Mouse (Mus musculus): Measurements from ENCODE around the gene Trem3. TPM values are rescaled to one million over a fixed set of nuclear protein-coding genes. Genes with fewer than 3 reads are reported as not detected.
A peak's percentile ranks its signal among the peaks of the same experiment; 100 is the strongest.

Trem3 gene
- polyA plus RNA-seq, 1 experiment from 2014 or later, result 0.25 TPM

- H3K36me3 ChIP-seq (ENCODE audit: insufficient read depth), result no peaks in the 10 kb centered on the region
- H3K4me3 ChIP-seq (ENCODE audit: low read depth, low read length), result no peak overlapping the region
- no peak overlapping the region for H3K4me2 ChIP-seq
- DNase-seq (no peak), ATAC-seq (ENCODE audit: insufficient read depth) (no peak)
- 71% methylated on average over 4 of the region's 4 CpGs for WGBS
- no peak for TF ChIP-seq CTCF (IDR thresholded peaks at IDR 0.05; ENCODE audit: low read depth)
- H3K27ac ChIP-seq (ENCODE audit: low read depth), result no peak overlapping the region
- no peak overlapping the region for H3K9ac ChIP-seq
- H3K4me1 ChIP-seq (ENCODE audit: insufficient read depth), result no peaks in the 10 kb centered on the region
- H3K9me3 ChIP-seq (ENCODE audit: low read depth, low read length), result no peaks in the 10 kb centered on the region
- H3K27me3 ChIP-seq (ENCODE audit: insufficient read depth, low read length), result no peaks in the 10 kb centered on the region
These were observed 22.3 kb downstream of the Trem3 start for GRCm38 (mm10) chr17:48269833-48270232.

GRCm38 (mm10) chr17:48272158-48272557, 24.6 kb downstream of the Trem3 start:
- ATAC-seq (ENCODE audit: insufficient read depth) (no peak), DNase-seq (no peak)
- WGBS, result 45% methylated on average over 5 of the region's 5 CpGs
- Histone ChIP-seq H3K27me3 (ENCODE audit: insufficient read depth, low read length) (no peaks in the 10 kb centered on the region), H3K4me1 (ENCODE audit: insufficient read depth) (no peaks in the 10 kb centered on the region), H3K36me3 (ENCODE audit: insufficient read depth) (no peaks in the 10 kb centered on the region), H3K4me3 (ENCODE audit: low read depth, low read length) (no peak overlapping the region), H3K9me3 (ENCODE audit: low read depth, low read length) (no peaks in the 10 kb centered on the region), H3K27ac (ENCODE audit: low read depth) (no peak overlapping the region), H3K9ac (no peak overlapping the region), H3K4me2 (no peak overlapping the region)
- no peak for TF ChIP-seq CTCF (IDR thresholded peaks at IDR 0.05; ENCODE audit: low read depth)

DNA sequence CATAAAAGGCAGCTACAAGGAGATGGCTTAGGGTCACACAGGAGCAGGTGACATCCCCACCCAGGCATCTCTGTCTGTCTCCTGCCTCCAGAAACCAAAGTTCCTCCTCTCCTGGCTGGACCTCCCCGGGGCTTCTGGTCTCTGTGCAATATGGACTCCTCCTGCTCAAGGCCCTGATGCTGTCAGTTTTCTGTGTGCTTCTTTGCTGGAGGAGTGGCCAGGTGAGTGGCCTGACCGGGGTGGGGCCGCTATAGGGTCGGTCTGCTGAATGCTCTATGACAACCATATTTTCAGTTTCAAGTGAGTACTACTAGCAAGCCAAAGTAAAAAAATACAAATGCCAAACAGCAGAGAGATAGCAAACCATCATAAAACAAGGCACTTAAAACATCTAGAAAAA, 25.0 kb downstream of the Trem3 start:
- DNase-seq (no peak), ATAC-seq (ENCODE audit: insufficient read depth) (no peak)
- Histone ChIP-seq H3K4me3 (ENCODE audit: low read depth, low read length) (no peak overlapping the region), H3K9me3 (ENCODE audit: low read depth, low read length) (no peaks in the 10 kb centered on the region), H3K27me3 (ENCODE audit: insufficient read depth, low read length) (no peaks in the 10 kb centered on the region), H3K9ac (no peak overlapping the region), H3K4me1 (ENCODE audit: insufficient read depth) (no peaks in the 10 kb centered on the region), H3K4me2 (no peak overlapping the region), H3K36me3 (ENCODE audit: insufficient read depth) (no peaks in the 10 kb centered on the region), H3K27ac (ENCODE audit: low read depth) (no peak overlapping the region)
- 80% methylated on average over 4 of the region's 4 CpGs for WGBS
- TF ChIP-seq CTCF (IDR thresholded peaks at IDR 0.05; ENCODE audit: low read depth), result no peak

DNA sequence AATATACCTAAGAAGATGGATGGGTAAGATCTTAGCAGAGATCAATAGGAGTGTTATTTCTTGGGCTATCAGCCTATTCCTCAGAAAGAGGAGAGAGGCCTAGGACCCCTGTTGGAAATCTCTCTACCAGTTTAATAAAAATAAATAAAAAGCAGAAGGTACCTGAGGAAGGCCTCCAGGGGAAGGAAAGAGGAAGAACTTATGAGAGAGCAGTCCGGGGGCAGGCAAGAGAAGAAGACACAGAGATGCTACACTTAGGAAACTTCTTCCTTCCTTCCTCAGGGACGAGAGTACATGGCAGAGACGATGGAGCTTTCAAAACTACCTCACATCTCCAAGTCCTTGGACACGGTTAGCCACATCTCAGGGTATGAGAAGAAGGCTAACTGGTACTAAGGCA, 26.5 kb downstream of the Trem3 start:
- Histone ChIP-seq H3K9ac (no peak overlapping the region), H3K4me3 (ENCODE audit: low read depth, low read length) (no peak overlapping the region), H3K4me2 (no peak overlapping the region), H3K9me3 (ENCODE audit: low read depth, low read length) (no peaks in the 10 kb centered on the region), H3K27me3 (ENCODE audit: insufficient read depth, low read length) (no peaks in the 10 kb centered on the region), H3K36me3 (ENCODE audit: insufficient read depth) (no peaks in the 10 kb centered on the region), H3K4me1 (ENCODE audit: insufficient read depth) (no peaks in the 10 kb centered on the region), H3K27ac (ENCODE audit: low read depth) (no peak overlapping the region)
- WGBS, result 79% methylated on average over 4 of the region's 4 CpGs
- DNase-seq, result no peak
- TF ChIP-seq CTCF (IDR thresholded peaks at IDR 0.05; ENCODE audit: low read depth), result no peak
- no peak for ATAC-seq (ENCODE audit: insufficient read depth)

GRCm38 (mm10) chr17:48274885-48275284, 27.3 kb downstream of the Trem3 start:
- Histone ChIP-seq H3K9ac (no peak overlapping the region), H3K36me3 (ENCODE audit: insufficient read depth) (no peaks in the 10 kb centered on the region), H3K4me2 (no peak overlapping the region), H3K4me1 (ENCODE audit: insufficient read depth) (no peaks in the 10 kb centered on the region), H3K9me3 (ENCODE audit: low read depth, low read length) (no peaks in the 10 kb centered on the region), H3K4me3 (ENCODE audit: low read depth, low read length) (no peak overlapping the region), H3K27me3 (ENCODE audit: insufficient read depth, low read length) (no peaks in the 10 kb centered on the region), H3K27ac (ENCODE audit: low read depth) (no peak overlapping the region)
- ATAC-seq (ENCODE audit: insufficient read depth), result no peak
- 35% methylated on average over 6 of the region's 6 CpGs for WGBS
- peak; percentile 92 for TF ChIP-seq CTCF (IDR thresholded peaks at IDR 0.05; ENCODE audit: low read depth)
- DNase-seq, result peak; percentile 92

DNA sequence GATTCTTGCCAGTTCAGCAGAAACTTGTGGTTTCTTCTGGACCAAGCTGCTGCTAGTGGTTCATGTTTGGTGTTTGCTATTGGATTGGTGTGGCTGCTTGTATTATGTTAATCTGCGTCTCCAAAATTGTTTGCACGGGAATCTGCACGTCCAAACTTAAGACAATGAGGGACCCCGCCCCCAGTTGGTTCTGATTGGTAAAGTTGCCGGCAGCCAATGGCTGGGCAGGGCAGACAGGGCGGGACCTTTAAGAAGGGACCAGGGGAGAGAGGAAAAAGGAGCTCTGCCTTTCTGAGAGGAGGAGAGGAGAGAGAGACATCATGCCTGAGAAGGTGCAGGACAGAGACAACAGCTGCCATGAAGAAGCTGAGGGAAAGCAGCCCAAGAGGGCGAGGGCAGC, 28.2 kb downstream of the Trem3 start:
- no peaks in the 10 kb centered on the region for H3K36me3 ChIP-seq (ENCODE audit: insufficient read depth)
- no peaks in the 10 kb centered on the region for H3K27me3 ChIP-seq (ENCODE audit: insufficient read depth, low read length)
- H3K27ac ChIP-seq (ENCODE audit: low read depth), result no peak overlapping the region
- no peak for TF ChIP-seq CTCF (IDR thresholded peaks at IDR 0.05; ENCODE audit: low read depth)
- no peak overlapping the region for H3K4me3 ChIP-seq (ENCODE audit: low read depth, low read length)
- DNase-seq (no peak), ATAC-seq (ENCODE audit: insufficient read depth) (no peak)
- no peak overlapping the region for H3K4me2 ChIP-seq
- H3K4me1 ChIP-seq (ENCODE audit: insufficient read depth), result no peaks in the 10 kb centered on the region
- 59% methylated on average over 7 of the region's 7 CpGs for WGBS
- no peak overlapping the region for H3K9ac ChIP-seq
- no peaks in the 10 kb centered on the region for H3K9me3 ChIP-seq (ENCODE audit: low read depth, low read length)

DNA sequence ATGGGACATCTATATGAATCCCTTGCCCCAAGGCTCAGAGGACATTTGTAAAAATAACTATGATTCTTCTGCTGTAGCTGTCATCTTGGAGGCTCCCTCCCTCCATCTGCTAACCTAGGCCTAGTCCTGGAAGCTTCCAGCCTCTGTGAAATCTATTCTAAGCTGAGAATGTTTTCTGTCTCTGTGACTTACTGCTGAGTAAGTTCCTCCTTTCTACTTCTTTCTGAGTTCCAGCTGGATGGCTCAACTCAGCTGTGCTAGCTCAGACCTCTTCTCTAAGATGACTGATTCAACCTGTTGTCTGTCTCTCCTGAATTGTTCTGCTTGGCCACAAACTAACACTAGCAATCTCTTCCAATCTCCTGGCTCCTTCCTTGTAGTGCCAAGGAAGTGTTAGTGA, 30.8 kb downstream of the Trem3 start:
- no peak overlapping the region for H3K9ac ChIP-seq
- no peak overlapping the region for H3K4me2 ChIP-seq
- H3K27me3 ChIP-seq (ENCODE audit: insufficient read depth, low read length), result no peaks in the 10 kb centered on the region
- no peak overlapping the region for H3K4me3 ChIP-seq (ENCODE audit: low read depth, low read length)
- H3K9me3 ChIP-seq (ENCODE audit: low read depth, low read length), result no peaks in the 10 kb centered on the region
- TF ChIP-seq CTCF (IDR thresholded peaks at IDR 0.05; ENCODE audit: low read depth), result no peak
- H3K36me3 ChIP-seq (ENCODE audit: insufficient read depth), result no peaks in the 10 kb centered on the region
- ATAC-seq (ENCODE audit: insufficient read depth) (no peak), DNase-seq (no peak)
- H3K4me1 ChIP-seq (ENCODE audit: insufficient read depth), result 0 out of 2 replicates have a peak, but pooled peaks cover 3% of the 10 kb centered on the region
- no peak overlapping the region for H3K27ac ChIP-seq (ENCODE audit: low read depth)

DNA sequence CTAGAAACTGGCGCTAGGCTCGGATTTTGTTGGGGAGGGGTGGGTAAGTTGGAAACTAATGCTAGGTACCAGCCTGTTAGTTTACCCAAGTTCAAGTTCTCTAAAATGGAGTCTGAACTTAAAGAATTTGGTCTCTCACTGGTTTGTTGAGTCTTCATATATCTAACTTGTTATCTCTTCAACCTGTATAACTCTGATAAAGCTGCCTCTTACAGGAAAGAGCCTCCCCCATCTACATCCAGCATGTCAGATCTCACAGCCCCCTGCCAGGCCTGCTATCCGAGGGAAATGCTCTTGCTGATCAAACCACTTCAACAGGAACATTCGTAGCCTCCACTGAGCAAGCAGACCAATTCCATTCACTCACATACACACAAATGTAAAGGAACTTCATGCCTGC, 31.4 kb downstream of the Trem3 start:
- Histone ChIP-seq H3K4me2 (no peak overlapping the region), H3K36me3 (ENCODE audit: insufficient read depth) (no peaks in the 10 kb centered on the region), H3K27ac (ENCODE audit: low read depth) (no peak overlapping the region), H3K4me1 (ENCODE audit: insufficient read depth) (0 out of 2 replicates have a peak, but pooled peaks cover 3% of the 10 kb centered on the region), H3K9ac (no peak overlapping the region), H3K4me3 (ENCODE audit: low read depth, low read length) (no peak overlapping the region), H3K9me3 (ENCODE audit: low read depth, low read length) (no peaks in the 10 kb centered on the region), H3K27me3 (ENCODE audit: insufficient read depth, low read length) (no peaks in the 10 kb centered on the region)
- 70% methylated on average over 4 of the region's 4 CpGs for WGBS
- no peak for TF ChIP-seq CTCF (IDR thresholded peaks at IDR 0.05; ENCODE audit: low read depth)
- ATAC-seq (ENCODE audit: insufficient read depth), result no peak
- no peak for DNase-seq

Data from lung, embryonic 14.5 days (tissue).